ENCODE assay signal across 17 mouse cellular contexts in the genomic region with DNA sequence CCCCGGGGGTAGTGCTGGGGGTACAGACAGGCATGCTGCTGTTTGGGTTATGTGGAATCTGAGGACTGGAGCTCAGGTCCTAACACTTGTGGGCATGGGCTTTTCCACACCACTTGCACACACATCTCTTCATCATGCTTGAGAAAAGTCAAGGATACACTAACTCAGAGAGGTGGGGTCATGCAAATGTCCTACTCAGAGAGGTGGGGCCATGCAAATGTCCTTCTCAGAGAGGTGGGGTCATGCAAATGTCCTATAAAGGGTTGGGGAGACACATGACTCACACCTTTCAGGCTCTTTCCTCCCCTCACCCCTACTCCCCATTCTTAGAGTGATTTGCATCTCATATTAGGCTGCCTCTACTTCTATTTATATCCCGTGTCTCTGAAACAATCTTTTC. TPM values are rescaled to one million over a fixed set of nuclear protein-coding genes. Genes with fewer than 3 reads are reported as not detected.
DNase-seq lines count a peak whose midpoint lies in the region; ATAC-seq and TF ChIP-seq lines count a peak whose summit lies in the region.
"Had no signal": no experiment of that assay in that cellular context is flagged by ENCODE, and none has a peak within 500 bp of the region (broad histone marks: within the 10 kb centered on the region; RNA-seq: fewer than 3 reads in every experiment).

No protein-coding gene starts in this region.

- H3K9ac ChIP-seq in heart, embryonic 16.5 days (ENCODE audit: low read length), result no peak overlapping the region
- no peak overlapping the region for H3K9ac ChIP-seq in stomach, postnatal 0 days (ENCODE audit: low read length)
- no peak overlapping the region for H3K9ac ChIP-seq in hindbrain, embryonic 11.5 days (ENCODE audit: low read depth, low read length)
- H3K9ac ChIP-seq: heart, embryonic 12.5 days; hindbrain, embryonic 12.5 days; neural tube, embryonic 12.5 days had no signal

- H3K27ac ChIP-seq in heart, embryonic 16.5 days (ENCODE audit: low read length), result no peak overlapping the region
- no peak overlapping the region for H3K27ac ChIP-seq in stomach, postnatal 0 days (replicated peaks)
- H3K27ac ChIP-seq in hindbrain, embryonic 11.5 days (ENCODE audit: low read depth, low read length), result no peak overlapping the region
- H3K27ac ChIP-seq: hindbrain, embryonic 12.5 days; neural tube, embryonic 12.5 days had no signal

- no peak overlapping the region for H3K4me2 ChIP-seq in heart, embryonic 16.5 days (ENCODE audit: low read depth, low read length)
- no peak overlapping the region for H3K4me2 ChIP-seq in stomach, postnatal 0 days (replicated peaks; ENCODE audit: low read depth)
- H3K4me2 ChIP-seq in hindbrain, embryonic 11.5 days (replicated peaks; ENCODE audit: low read depth, low read length), result no peak overlapping the region
- H3K4me2 ChIP-seq: heart, embryonic 12.5 days; hindbrain, embryonic 12.5 days; neural tube, embryonic 12.5 days had no signal

- H3K27me3 ChIP-seq in heart, embryonic 16.5 days (ENCODE audit: control insufficient read depth, insufficient read depth, low read length), result no peaks in the 10 kb centered on the region
- H3K27me3 ChIP-seq in stomach, postnatal 0 days (ENCODE audit: control insufficient read depth, insufficient read depth, low read length), result no peaks in the 10 kb centered on the region
- no peaks in the 10 kb centered on the region for H3K27me3 ChIP-seq in hindbrain, embryonic 11.5 days (ENCODE audit: control insufficient read depth, insufficient read depth, low read length)
- H3K27me3 ChIP-seq: heart, embryonic 12.5 days; neural tube, embryonic 12.5 days had no signal

- H3K4me3 ChIP-seq in heart, embryonic 16.5 days (ENCODE audit: low read length), result no peak overlapping the region
- no peak overlapping the region for H3K4me3 ChIP-seq in stomach, postnatal 0 days (ENCODE audit: low read depth, low read length)
- no peak overlapping the region for H3K4me3 ChIP-seq in hindbrain, embryonic 11.5 days (ENCODE audit: low read depth, low read length)
- H3K4me3 ChIP-seq: heart, embryonic 12.5 days; hindbrain, embryonic 12.5 days; neural tube, embryonic 12.5 days had no signal

- H3K4me1 ChIP-seq in heart, embryonic 16.5 days (ENCODE audit: control insufficient read depth, insufficient read depth, low read length), result peaks cover 9% of the 10 kb centered on the region
- H3K4me1 ChIP-seq in stomach, postnatal 0 days (replicated peaks; ENCODE audit: control insufficient read depth, insufficient read depth), result 0 out of 2 replicates have a peak, but pooled peaks cover 5% of the 10 kb centered on the region
- H3K4me1 ChIP-seq in hindbrain, embryonic 11.5 days (replicated peaks; ENCODE audit: control insufficient read depth, insufficient read depth, low read length), result no peaks in the 10 kb centered on the region

- 38% methylated on average over 2 of the region's 2 CpGs for WGBS in heart, embryonic 16.5 days
- 50% methylated on average over 2 of the region's 2 CpGs for WGBS in stomach, postnatal 0 days
- 52% methylated on average over 2 of the region's 2 CpGs for WGBS in hindbrain, embryonic 11.5 days

- no peaks in the 10 kb centered on the region for H3K9me3 ChIP-seq in heart, embryonic 16.5 days (replicated peaks; ENCODE audit: control insufficient read depth, low read length)
- H3K9me3 ChIP-seq in stomach, postnatal 0 days (ENCODE audit: control insufficient read depth, low read length), result no peaks in the 10 kb centered on the region
- no peaks in the 10 kb centered on the region for H3K9me3 ChIP-seq in hindbrain, embryonic 11.5 days (ENCODE audit: control insufficient read depth, low read length)
- H3K9me3 ChIP-seq: hindbrain, embryonic 12.5 days; neural tube, embryonic 12.5 days had no signal

- ATAC-seq in heart, embryonic 16.5 days (replicated peaks; ENCODE audit: extremely low read depth, insufficient read depth, low FRiP score), result peak; percentile 59; the same call in 1 of the 2 replicates
- peak; percentile 40; the same call in 1 of the 2 replicates for ATAC-seq in granulocyte monocyte progenitor cell, adult 5-6 weeks (replicated peaks; ENCODE audit: poor library complexity, severe bottlenecking)
- peak; percentile 36; the same call in 1 of the 2 replicates for ATAC-seq in stomach, postnatal 0 days (ENCODE audit: low FRiP score, low TSS enrichment)
- ATAC-seq in hindbrain, embryonic 11.5 days (ENCODE audit: low FRiP score), result no peak
- ATAC-seq: intestine, postnatal 0 days had no signal

- no peaks in the 10 kb centered on the region for H3K36me3 ChIP-seq in heart, embryonic 16.5 days (ENCODE audit: control insufficient read depth, insufficient read depth)
- no peaks in the 10 kb centered on the region for H3K36me3 ChIP-seq in stomach, postnatal 0 days (ENCODE audit: control insufficient read depth, insufficient read depth, low read length)
- H3K36me3 ChIP-seq in hindbrain, embryonic 11.5 days (ENCODE audit: control insufficient read depth, insufficient read depth, low read length), result no peaks in the 10 kb centered on the region
- H3K36me3 ChIP-seq: heart, embryonic 12.5 days; hindbrain, embryonic 12.5 days; neural tube, embryonic 12.5 days had no signal

- DNase-seq in heart, adult 8-10 months (ENCODE audit: low spot score), result no peak
- DNase-seq in thymus, postnatal 0 days (ENCODE audit: low spot score), result peak; percentile 47
- DNase-seq in thymus, postnatal 25 days, result no peak
- no peak for DNase-seq in stomach, postnatal 0 days (ENCODE audit: low spot score)
- no peak for DNase-seq in hindbrain, embryonic 11.5 days (ENCODE audit: low spot score)
- no peak for DNase-seq in right cerebral cortex, postnatal 25 days
- DNase-seq: cerebellum, postnatal 10 days; gastrocnemius, postnatal 25 days; kidney, postnatal 36 days; lung, adult 2 months; thymus, postnatal 14 days had no signal

- TF ChIP-seq EP300 in stomach, postnatal 0 days (optimal IDR thresholded peaks at IDR 0.05), result no peak

- no peak for TF ChIP-seq CTCF in stomach, postnatal 0 days (IDR thresholded peaks at IDR 0.05; ENCODE audit: low read depth)

RNA-seq across cellular contexts. Expression of gene Tarbp1, which starts 27.9 kb away (rescaled TPM):
- 1.6 and 1.7 TPM in 2 replicates for polyA plus RNA-seq in heart, embryonic 16.5 days (2015; fragmentation: Nextera tagmentation; extraction: Ambion mirVana)
- 1 to 10 TPM; 2.9 to 4.9 (median 3.5) TPM for total RNA-seq in heart, adult 8-10 months (2022)
- polyA plus RNA-seq in thymus, postnatal 0 days (2015; fragmentation: Nextera tagmentation; extraction: Ambion mirVana), result 3.0 and 3.1 TPM in 2 replicates
- 10.7 and 13.4 TPM in 2 replicates for total RNA-seq in granulocyte monocyte progenitor cell, adult 5-6 weeks (2014; fragmentation: Nextera tagmentation)
- total RNA-seq in granulocyte monocyte progenitor cell, adult 5-6 weeks (2017), result 9.3 and 10.5 TPM in 2 replicates
- polyA plus RNA-seq in stomach, postnatal 0 days (2015; fragmentation: Nextera tagmentation; extraction: Ambion mirVana), result 1.1 and 1.2 TPM in 2 replicates
- polyA plus RNA-seq in hindbrain, embryonic 11.5 days (2014; fragmentation: Nextera tagmentation; extraction: Ambion mirVana), result 2.3 and 2.4 TPM in 2 replicates
